Mouse (Mus musculus) layer of hippocampus, adult 2 months (tissue): Measurements from ENCODE around the gene Hectd4. TPM values are rescaled to one million over a fixed set of nuclear protein-coding genes. Genes with fewer than 3 reads are reported as not detected.
A peak's percentile ranks its signal among the peaks of the same experiment; 100 is the strongest.

ENCODE experiments used
- DNase-seq, 2 experiments: peaks; one replicate each; pipeline ENCODE4 v3.0.0; 2022; ENCODE audit warnings: low spot score in 2 of 2
- H3K27ac ChIP-seq: fragments of 200-600 bp; 2 replicates; pipeline ENCODE4 v1.8.1; 2022
- H3K4me3 ChIP-seq: fragments of 200-600 bp; 2 replicates; pipeline ENCODE4 v1.8.1; 2022; ENCODE audit warnings: mild to moderate bottlenecking
- CTCF ChIP-seq: fragments of 200-600 bp; conservative IDR thresholded peaks from 2 replicates; pipeline ENCODE4 v1.8.1; 2022; ENCODE audit warnings: antibody characterized with exemption, mild to moderate bottlenecking, moderate library complexity
- long read RNA-seq, 2 experiments: library from polyadenylated mRNA; stranded (forward); transcript quantifications; one replicate each; pipeline ENCODE4 v2.0.0; 2021; ENCODE audit warnings: borderline mapping rate in 2 of 2
- total RNA-seq, 2 experiments: library from RNA; stranded (reverse); gene quantifications; 2 replicates each; pipeline ENCODE4 v1.2.3; 2021

Hectd4 gene
- 100 to 1,000 TPM; 170 to 175 TPM for total RNA-seq
- long read RNA-seq, experiment 1, partial matches to known transcripts: 60 of 63 reads
- long read RNA-seq, experiment 1, other reads (novel, unspliced or antisense): 3 of 63 reads
- long read RNA-seq, experiment 2, partial matches to known transcripts: 66 of 81 reads
- long read RNA-seq, experiment 2, other reads (novel, unspliced or antisense): 15 of 81 reads

DNA sequence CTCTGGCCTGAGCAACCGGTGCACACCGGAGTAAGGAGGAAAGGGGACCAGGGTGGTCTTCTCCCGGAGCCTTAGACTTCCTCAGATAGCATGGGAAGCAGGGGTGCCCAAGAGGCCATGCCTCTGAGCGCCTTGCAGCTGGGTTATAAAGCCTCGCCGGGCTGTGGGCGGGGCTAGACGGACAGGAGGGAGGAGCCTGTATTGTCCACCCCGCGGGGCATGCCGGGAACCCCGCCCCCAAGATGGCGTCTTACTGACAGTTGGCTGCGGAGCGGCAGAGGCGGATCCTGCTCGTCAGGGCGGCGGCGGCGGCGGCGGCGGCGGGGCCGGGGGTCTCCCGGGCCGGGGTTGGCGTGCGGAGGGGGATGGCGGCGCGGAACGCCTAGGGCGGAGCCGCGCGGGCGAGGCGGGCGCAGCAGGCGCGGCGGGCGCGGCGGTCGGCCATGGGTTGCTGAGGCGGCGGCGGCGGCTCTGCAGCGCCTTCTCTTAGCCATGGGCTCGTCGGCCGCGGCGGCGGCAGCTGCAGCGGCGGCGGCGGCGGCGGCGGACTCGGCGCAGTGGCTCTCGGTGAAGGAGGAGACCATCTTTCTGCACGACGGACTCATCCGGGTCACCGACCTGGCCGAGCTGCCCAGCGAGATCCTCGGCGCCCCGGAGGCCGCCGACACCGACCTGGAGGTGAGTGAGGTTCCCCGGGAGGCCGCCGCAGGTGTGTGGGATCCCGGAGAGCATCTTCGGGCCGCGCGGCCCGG, at the start of gene Hectd4:
Hectd4 (plus strand) TSS at position 240 of the 752 bp plus-strand sequence.
- Histone ChIP-seq H3K27ac (peak within 1 kb of the TSS; percentile 96), H3K4me3 (peak within 1 kb of the TSS; percentile 89)
- DNase-seq: peak; percentile 94 to 96
- TF ChIP-seq CTCF: no peak

- no peak overlapping the region for H3K4me3 ChIP-seq
- peak overlapping the region; percentile 75 for H3K27ac ChIP-seq
- no peak for DNase-seq
- TF ChIP-seq CTCF: peak; percentile 77
Measured at GRCm38 (mm10) chr5:121172835-121173234, 47.2 kb upstream of the Hectd4 start.

GRCm38 (mm10) chr5:121179077-121179857, 40.8 kb upstream of the Hectd4 start:
- DNase-seq: no peak
- no peak for TF ChIP-seq CTCF
- peak overlapping the region; percentile 53; the same call in 1 of the 2 replicates for H3K27ac ChIP-seq
- no peak overlapping the region for H3K4me3 ChIP-seq

DNA sequence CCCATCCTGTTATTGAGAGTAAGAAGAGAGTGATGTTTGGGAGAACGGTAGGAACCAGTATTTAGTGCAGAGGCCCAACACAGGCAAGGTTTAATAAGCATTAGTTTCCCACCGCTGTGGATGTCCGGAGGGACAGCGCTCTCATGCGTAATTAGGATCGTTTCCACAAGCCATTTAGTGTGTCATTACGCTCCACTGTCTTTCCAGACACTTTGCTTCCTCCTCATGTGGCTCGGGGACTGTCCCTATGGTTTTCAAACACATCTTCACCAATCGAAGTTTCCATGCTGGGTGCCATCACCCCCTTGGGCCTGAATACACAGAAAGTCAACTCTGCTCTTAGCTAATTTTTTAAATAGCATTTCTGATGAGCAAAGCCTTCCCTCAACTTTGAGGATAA, 36.8 kb upstream of the Hectd4 start:
- DNase-seq: no peak
- Histone ChIP-seq H3K4me3 (no peak overlapping the region), H3K27ac (peak overlapping the region; percentile 85)
- TF ChIP-seq CTCF: no peak

DNA sequence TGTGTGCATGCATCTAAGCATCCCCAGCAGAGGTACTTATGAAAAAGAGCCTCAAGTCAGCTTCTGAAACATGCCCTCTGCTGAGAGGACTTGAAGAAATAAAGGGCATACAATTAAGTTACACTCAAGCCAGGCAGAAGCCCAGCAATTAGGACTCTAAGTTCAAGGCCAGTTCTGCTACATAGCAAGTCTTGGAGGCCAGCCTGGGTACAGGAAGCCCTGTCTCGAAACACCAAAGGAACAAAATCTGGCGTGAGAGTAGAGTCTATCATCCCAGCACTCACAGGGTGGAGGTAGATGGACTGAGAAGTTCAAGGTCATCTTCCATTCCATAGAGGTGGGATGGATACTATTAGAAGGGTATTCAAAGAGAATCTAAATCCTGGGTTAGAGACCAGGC, 35.6 kb upstream of the Hectd4 start:
- TF ChIP-seq CTCF: no peak
- DNase-seq: no peak
- Histone ChIP-seq H3K27ac (peak overlapping the region; percentile 85), H3K4me3 (no peak overlapping the region; the same call in 1 of the 2 replicates)

DNA sequence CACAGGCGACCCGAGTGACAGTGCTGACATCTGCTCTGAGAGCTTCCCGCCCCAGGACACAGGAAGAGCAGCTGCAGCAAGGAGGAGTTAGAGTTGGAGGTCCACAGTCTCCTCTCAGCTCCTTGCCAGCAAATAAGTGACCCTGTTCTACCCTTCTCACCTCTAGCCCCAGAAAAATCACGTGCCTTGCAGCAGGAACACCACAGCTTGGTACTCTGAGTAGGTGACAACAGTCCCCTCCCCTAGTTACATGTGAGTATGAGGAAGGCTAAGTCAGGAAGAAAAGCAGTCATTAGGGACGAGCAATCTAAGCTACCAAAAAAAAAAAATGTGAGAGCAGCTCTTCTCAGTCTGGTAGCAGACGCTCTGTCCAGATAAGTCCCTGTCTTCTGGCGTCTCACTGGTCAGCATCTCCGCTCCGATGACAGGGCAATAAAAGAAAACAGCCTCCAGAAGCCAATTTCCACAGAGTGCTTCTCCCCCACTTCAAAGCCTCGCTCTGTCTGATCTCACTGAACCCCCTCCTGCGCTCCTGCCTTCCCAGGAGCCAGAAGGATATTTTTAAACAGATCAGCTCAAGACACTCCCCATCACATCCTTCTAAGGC, 35.0 kb upstream of the Hectd4 start:
- peak overlapping the region; percentile 85 for H3K27ac ChIP-seq
- no peak for DNase-seq
- H3K4me3 ChIP-seq: peak overlapping the region; percentile 8; the same call in 1 of the 2 replicates
- no peak for TF ChIP-seq CTCF

GRCm38 (mm10) chr5:121187580-121188001, 32.4 kb upstream of the Hectd4 start:
- Histone ChIP-seq H3K4me3 (peak overlapping the region; percentile 27), H3K27ac (peak overlapping the region; percentile 85)
- peak in 1 of 2 experiments; percentile 26 for DNase-seq
- peak; percentile 41 for TF ChIP-seq CTCF

- DNase-seq: no peak
- Histone ChIP-seq H3K4me3 (peak overlapping the region; percentile 27; the same call in 1 of the 2 replicates), H3K27ac (peak overlapping the region; percentile 85)
- TF ChIP-seq CTCF: no peak
Measured at GRCm38 (mm10) chr5:121188265-121188664, 31.8 kb upstream of the Hectd4 start.

DNA sequence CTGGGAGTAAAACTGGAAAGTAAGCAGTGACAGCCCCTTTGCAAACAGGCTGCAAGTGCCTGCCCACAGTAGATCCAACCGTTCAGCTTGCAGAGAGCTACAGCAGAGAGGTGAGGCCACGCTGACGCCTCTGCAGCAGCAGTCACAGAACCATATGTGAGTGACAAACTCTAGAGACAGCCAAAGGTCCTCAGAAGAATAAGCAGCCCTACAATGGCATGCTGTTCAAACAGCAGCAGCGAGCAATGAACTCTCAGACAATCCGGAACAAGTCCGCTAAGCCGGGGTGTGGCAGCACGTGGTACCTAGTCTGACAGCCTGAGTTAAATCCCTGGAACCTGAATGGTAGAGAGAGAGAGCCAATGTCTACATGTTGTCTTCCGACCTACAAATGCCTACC, 30.8 kb upstream of the Hectd4 start:
- Histone ChIP-seq H3K27ac (peak overlapping the region; percentile 85), H3K4me3 (peak overlapping the region; percentile 17)
- no peak for TF ChIP-seq CTCF
- no peak for DNase-seq

DNA sequence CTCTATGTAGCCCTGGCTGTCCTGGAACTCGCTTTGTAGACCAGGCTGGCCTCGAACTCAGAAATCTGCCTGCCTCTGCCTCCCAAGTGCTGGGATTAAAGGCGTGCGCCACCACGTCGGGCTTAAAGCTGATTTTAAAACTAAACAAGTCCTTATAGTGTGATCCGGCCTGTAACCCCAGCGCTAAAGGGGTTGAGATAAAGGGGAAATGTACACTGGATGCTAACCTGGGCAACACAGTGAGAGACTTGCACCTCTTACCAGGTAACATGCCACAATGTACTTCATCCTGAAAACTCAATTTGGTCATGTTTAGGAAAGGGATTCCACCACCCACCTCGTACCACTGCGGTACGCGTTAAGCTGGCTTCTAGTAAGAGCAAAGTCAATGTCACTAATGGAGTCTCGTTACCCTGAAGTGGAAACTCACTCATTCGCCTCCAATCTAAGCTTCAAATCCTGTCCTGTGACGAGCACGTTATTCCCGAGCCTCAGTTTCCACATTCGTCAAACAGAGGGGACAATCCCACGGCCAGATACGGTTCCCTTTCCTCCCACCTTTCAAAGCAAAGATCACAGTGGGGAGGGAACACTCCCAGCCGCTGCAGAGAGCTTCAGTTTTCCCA, 29.7 kb upstream of the Hectd4 start:
- Histone ChIP-seq H3K4me3 (peak overlapping the region; percentile 78), H3K27ac (peak overlapping the region; percentile 95)
- TF ChIP-seq CTCF: no peak
- no peak for DNase-seq

- Histone ChIP-seq H3K4me3 (peak within 1 kb of the TSS; percentile 78), H3K27ac (peak within 1 kb of the TSS; percentile 95)
- peak; percentile 23; the same call in 1 of the 2 replicates for TF ChIP-seq CTCF
- peak; percentile 72 to 85 for DNase-seq
Measured at GRCm38 (mm10) chr5:121190836-121191583, 29.0 kb upstream of the Hectd4 start, which contains the start of gene Ptpn11. TSS of gene Ptpn11 (minus strand) at chr5:121191397.
